Mouse (Mus musculus): ENCODE results near the gene Fam69b. TPM values are rescaled to one million over a fixed set of nuclear protein-coding genes. Genes with fewer than 3 reads are reported as not detected.
A peak's percentile ranks its signal among the peaks of the same experiment; 100 is the strongest.

Gene Fam69b
- polyA plus RNA-seq, 1 experiment = 13.1 TPM

- peak within 1 kb of the TSS; percentile 89 for H3K4me3 ChIP-seq (replicated peaks; ENCODE audit: extremely low read depth, low read depth, low read length)
- peaks cover 15% of the 10 kb centered on the region for H3K4me1 ChIP-seq (ENCODE audit: control insufficient read depth, insufficient read depth, low read length)
- 1% methylated on average over 103 of the region's 103 CpGs for WGBS
- TF ChIP-seq POLR2A (IDR thresholded peaks at IDR 0.05; ENCODE audit: borderline replicate concordance, extremely low read depth, low read depth, low read length) (no peak; the same call in 1 of the 2 replicates), CTCF (IDR thresholded peaks at IDR 0.05; ENCODE audit: insufficient read depth, low read length) (0 out of 2 replicates have a peak, but pooled peaks have one; percentile 8)
- DNase-seq = peak; percentile 82
Observed at GRCm38 (mm10) chr2:26603720-26604671, 24.3 kb upstream of the Fam69b start, which contains the start of gene Agpat2. TSS of gene Agpat2 (minus strand) at chr2:26604417.

- no peak for DNase-seq
Observed at GRCm38 (mm10) chr2:26605331-26605730, 22.9 kb upstream of the Fam69b start.

GRCm38 (mm10) chr2:26606579-26606978 is 21.7 kb upstream of the Fam69b start:
- no peak for TF ChIP-seq CTCF (IDR thresholded peaks at IDR 0.05; ENCODE audit: insufficient read depth, low read length)
- TF ChIP-seq POLR2A (IDR thresholded peaks at IDR 0.05; ENCODE audit: borderline replicate concordance, extremely low read depth, low read depth, low read length) = no peak
- H3K4me3 ChIP-seq (replicated peaks; ENCODE audit: extremely low read depth, low read depth, low read length) = no peak overlapping the region
- 55% methylated on average over 3 of the region's 3 CpGs for WGBS
- peaks cover 15% of the 10 kb centered on the region for H3K4me1 ChIP-seq (ENCODE audit: control insufficient read depth, insufficient read depth, low read length)
- DNase-seq = no peak

More at GRCm38 (mm10) chr2:26605331-26605730, 22.9 kb upstream of the Fam69b start:
- TF ChIP-seq CTCF (IDR thresholded peaks at IDR 0.05; ENCODE audit: insufficient read depth, low read length) (0 out of 2 replicates have a peak, but pooled peaks have one; percentile 14), POLR2A (IDR thresholded peaks at IDR 0.05; ENCODE audit: borderline replicate concordance, extremely low read depth, low read depth, low read length) (no peak)
- WGBS = 82% methylated on average over 8 of the region's 8 CpGs
- peaks cover 15% of the 10 kb centered on the region for H3K4me1 ChIP-seq (ENCODE audit: control insufficient read depth, insufficient read depth, low read length)
- no peak overlapping the region for H3K4me3 ChIP-seq (replicated peaks; ENCODE audit: extremely low read depth, low read depth, low read length)

GRCm38 (mm10) chr2:26607056-26607910 is 21.0 kb upstream of the Fam69b start:
- Histone ChIP-seq H3K4me1 (ENCODE audit: control insufficient read depth, insufficient read depth, low read length) (peaks cover 15% of the 10 kb centered on the region), H3K4me3 (replicated peaks; ENCODE audit: extremely low read depth, low read depth, low read length) (no peak overlapping the region)
- WGBS = 35% methylated on average over 6 of the region's 6 CpGs
- no peak for TF ChIP-seq POLR2A (IDR thresholded peaks at IDR 0.05; ENCODE audit: borderline replicate concordance, extremely low read depth, low read depth, low read length)
- TF ChIP-seq CTCF (IDR thresholded peaks at IDR 0.05; ENCODE audit: insufficient read depth, low read length) = no peak
- DNase-seq = no peak

GRCm38 (mm10) chr2:26608781-26609180 is 19.5 kb upstream of the Fam69b start:
- Histone ChIP-seq H3K4me1 (ENCODE audit: control insufficient read depth, insufficient read depth, low read length) (peaks cover 13% of the 10 kb centered on the region), H3K4me3 (replicated peaks; ENCODE audit: extremely low read depth, low read depth, low read length) (no peak overlapping the region)
- DNase-seq = no peak
- TF ChIP-seq POLR2A (IDR thresholded peaks at IDR 0.05; ENCODE audit: borderline replicate concordance, extremely low read depth, low read depth, low read length) (no peak), CTCF (IDR thresholded peaks at IDR 0.05; ENCODE audit: insufficient read depth, low read length) (no peak)

- TF ChIP-seq POLR2A (IDR thresholded peaks at IDR 0.05; ENCODE audit: borderline replicate concordance, extremely low read depth, low read depth, low read length) = no peak
- no peak for TF ChIP-seq CTCF (IDR thresholded peaks at IDR 0.05; ENCODE audit: insufficient read depth, low read length)
- H3K4me1 ChIP-seq (ENCODE audit: control insufficient read depth, insufficient read depth, low read length) = peaks cover 13% of the 10 kb centered on the region
- no peak overlapping the region for H3K4me3 ChIP-seq (replicated peaks; ENCODE audit: extremely low read depth, low read depth, low read length)
- DNase-seq = no peak
Observed at GRCm38 (mm10) chr2:26609261-26609661, 19.0 kb upstream of the Fam69b start.

GRCm38 (mm10) chr2:26610526-26610925 is 17.7 kb upstream of the Fam69b start:
- TF ChIP-seq CTCF (IDR thresholded peaks at IDR 0.05; ENCODE audit: insufficient read depth, low read length) (no peak), POLR2A (IDR thresholded peaks at IDR 0.05; ENCODE audit: borderline replicate concordance, extremely low read depth, low read depth, low read length) (no peak)
- Histone ChIP-seq H3K4me3 (replicated peaks; ENCODE audit: extremely low read depth, low read depth, low read length) (no peak overlapping the region), H3K4me1 (ENCODE audit: control insufficient read depth, insufficient read depth, low read length) (peaks cover 8% of the 10 kb centered on the region)
- WGBS = 68% methylated on average over 3 of the region's 3 CpGs
- DNase-seq = no peak

GRCm38 (mm10) chr2:26611054-26611453 is 17.2 kb upstream of the Fam69b start:
- H3K4me3 ChIP-seq (replicated peaks; ENCODE audit: extremely low read depth, low read depth, low read length) = no peak overlapping the region
- TF ChIP-seq POLR2A (IDR thresholded peaks at IDR 0.05; ENCODE audit: borderline replicate concordance, extremely low read depth, low read depth, low read length) = no peak
- no peak for TF ChIP-seq CTCF (IDR thresholded peaks at IDR 0.05; ENCODE audit: insufficient read depth, low read length)
- DNase-seq = no peak
- peaks cover 7% of the 10 kb centered on the region for H3K4me1 ChIP-seq (ENCODE audit: control insufficient read depth, insufficient read depth, low read length)

- no peak for TF ChIP-seq CTCF (IDR thresholded peaks at IDR 0.05; ENCODE audit: insufficient read depth, low read length)
- TF ChIP-seq POLR2A (IDR thresholded peaks at IDR 0.05; ENCODE audit: borderline replicate concordance, extremely low read depth, low read depth, low read length) = no peak
- Histone ChIP-seq H3K4me1 (ENCODE audit: control insufficient read depth, insufficient read depth, low read length) (peaks cover 2% of the 10 kb centered on the region), H3K4me3 (replicated peaks; ENCODE audit: extremely low read depth, low read depth, low read length) (no peak overlapping the region)
- no peak for DNase-seq
Observed at GRCm38 (mm10) chr2:26611896-26612295, 16.4 kb upstream of the Fam69b start.

Measured in lung, adult 2 months (tissue).